Mouse (Mus musculus) olfactory bulb, adult 2 months (tissue): ENCODE data around the gene Apaf1. TPM values are rescaled to one million over a fixed set of nuclear protein-coding genes. Genes with fewer than 3 reads are reported as not detected.

Experiments
- H3K27ac ChIP-seq: fragments of 200-500 bp; 2 replicates; pipeline ENCODE4 v1.5.1; 2012; ENCODE audit warnings: low read depth, low read length; ENCODE audit not compliant: insufficient read depth
- H3K4me1 ChIP-seq: fragments of 200-500 bp; 2 replicates; pipeline ENCODE4 v1.6.1; 2012; ENCODE audit warnings: low read length; ENCODE audit not compliant: control insufficient read depth, insufficient read depth
- H3K4me3 ChIP-seq: fragments of 200-500 bp; 2 replicates; pipeline ENCODE4 v1.5.1; 2012; ENCODE audit warnings: mild to moderate bottlenecking, low read depth, low read length, moderate library complexity; ENCODE audit not compliant: insufficient read depth
- CTCF ChIP-seq: fragments of 200-500 bp; IDR thresholded peaks from 2 replicates; pipeline ENCODE4 v1.5.1; 2012; ENCODE audit warnings: low read depth, mild to moderate bottlenecking, low read length, moderate library complexity; ENCODE audit not compliant: insufficient read depth
- POLR2A ChIP-seq: fragments of 200-500 bp; IDR thresholded peaks from 2 replicates; pipeline ENCODE4 v1.6.1; 2012; ENCODE audit warnings: mild to moderate bottlenecking, low read depth, low read length, moderate library complexity; ENCODE audit not compliant: insufficient read depth
- WGBS: fragments of 180-500 bp; shearing (Covaris S2); methylation state at CpG from one replicate; pipeline ENCODE4 v1.1.7; 2018; 5-methylcytosine and 5-hydroxymethylcytosine counted together
- polyA plus RNA-seq: library from polyadenylated mRNA; stranded (reverse); fragments of >200 nt; gene quantifications from 2 replicates; pipeline ENCODE4 v1.2.4, GENCODE M21; 2012; ENCODE audit warnings: low replicate concordance; ENCODE audit not compliant: missing spikeins, insufficient read depth, insufficient read length

Apaf1 gene
- polyA plus RNA-seq, 1 experiment, result not detected

GRCm38 (mm10) chr10:90999899-91000298 is 82.7 kb downstream of the Apaf1 start:
- H3K4me1 ChIP-seq, result peaks cover 3% of the 10 kb centered on the region
- TF ChIP-seq POLR2A, result no peak
- no peak for TF ChIP-seq CTCF
- H3K27ac ChIP-seq, result no peak overlapping the region
- no peak overlapping the region for H3K4me3 ChIP-seq
- WGBS, result 74% methylated on average over 5 of the region's 5 CpGs

GRCm38 (mm10) chr10:90993869-90994268 is 88.7 kb downstream of the Apaf1 start:
- WGBS, result 56% methylated on average over 5 of the region's 5 CpGs
- no peak overlapping the region for H3K27ac ChIP-seq
- no peak for TF ChIP-seq POLR2A
- TF ChIP-seq CTCF, result no peak
- no peak overlapping the region for H3K4me3 ChIP-seq
- no peaks in the 10 kb centered on the region for H3K4me1 ChIP-seq

GRCm38 (mm10) chr10:90992237-90992636 is 90.3 kb downstream of the Apaf1 start:
- Histone ChIP-seq H3K4me1 (no peaks in the 10 kb centered on the region), H3K27ac (no peak overlapping the region), H3K4me3 (no peak overlapping the region)
- no peak for TF ChIP-seq CTCF
- TF ChIP-seq POLR2A, result no peak
- 89% methylated on average over 6 of the region's 6 CpGs for WGBS

- H3K4me1 ChIP-seq, result no peaks in the 10 kb centered on the region
- TF ChIP-seq POLR2A, result no peak
- no peak for TF ChIP-seq CTCF
- no peak overlapping the region for H3K4me3 ChIP-seq
- 91% methylated on average over 6 of the region's 6 CpGs for WGBS
- no peak overlapping the region for H3K27ac ChIP-seq
Measured at GRCm38 (mm10) chr10:90990340-90990739, 92.2 kb downstream of the Apaf1 start.

DNA sequence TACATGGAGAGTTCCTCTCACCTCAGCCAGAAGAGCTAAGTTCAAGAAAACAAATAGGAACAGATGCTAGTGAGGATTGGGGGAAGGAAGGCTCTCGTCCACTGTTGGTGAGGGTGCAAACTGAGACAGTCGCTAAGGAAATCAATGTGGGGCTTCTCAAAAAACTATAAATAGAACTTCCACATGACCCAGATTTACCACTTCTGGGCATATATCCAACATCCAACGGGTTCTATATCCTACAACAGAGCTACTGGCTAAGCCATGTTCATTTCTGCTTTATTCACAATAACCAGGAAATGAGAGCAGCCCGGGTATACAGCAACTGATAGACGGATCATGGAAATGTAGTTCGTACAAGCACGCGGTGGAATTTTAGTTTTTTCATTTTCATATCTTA is 99.5 kb downstream of the Apaf1 start:
- WGBS, result 43% methylated on average over 8 of the region's 8 CpGs
- no peaks in the 10 kb centered on the region for H3K4me1 ChIP-seq
- H3K4me3 ChIP-seq, result no peak overlapping the region
- no peak for TF ChIP-seq CTCF
- TF ChIP-seq POLR2A, result no peak
- H3K27ac ChIP-seq, result no peak overlapping the region

- 98% methylated on average over 4 of the region's 4 CpGs for WGBS
- Histone ChIP-seq H3K4me3 (no peak overlapping the region), H3K4me1 (no peaks in the 10 kb centered on the region), H3K27ac (no peak overlapping the region)
- no peak for TF ChIP-seq POLR2A
- no peak for TF ChIP-seq CTCF
Measured at GRCm38 (mm10) chr10:90981811-90982210, 100.8 kb downstream of the Apaf1 start.

GRCm38 (mm10) chr10:90974491-90974890 is 108.1 kb downstream of the Apaf1 start:
- TF ChIP-seq CTCF, result no peak
- TF ChIP-seq POLR2A, result no peak
- H3K4me1 ChIP-seq, result peaks cover 18% of the 10 kb centered on the region
- WGBS, result 73% methylated on average over 6 of the region's 6 CpGs
- H3K4me3 ChIP-seq, result no peak overlapping the region
- no peak overlapping the region for H3K27ac ChIP-seq

DNA sequence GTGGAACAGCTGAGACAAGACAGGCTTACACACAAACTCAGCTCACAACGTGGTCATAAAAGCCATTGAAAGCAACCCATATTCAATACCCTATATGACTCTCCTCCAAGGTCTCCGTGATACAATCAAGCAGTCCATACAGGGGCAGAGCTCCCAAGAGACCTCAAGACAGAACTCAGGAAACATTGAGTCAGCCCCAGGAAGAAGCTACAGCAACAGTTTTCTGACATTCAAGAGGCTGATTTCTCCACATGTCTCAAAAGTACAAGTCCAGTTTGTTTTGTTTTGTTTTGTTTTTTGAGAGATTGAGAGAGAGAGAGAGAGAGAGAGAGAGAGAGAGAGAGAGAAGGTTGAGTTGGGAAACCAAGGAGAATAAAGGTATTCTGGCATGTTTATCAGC is 108.5 kb downstream of the Apaf1 start:
- Histone ChIP-seq H3K4me3 (no peak overlapping the region), H3K27ac (no peak overlapping the region), H3K4me1 (peaks cover 22% of the 10 kb centered on the region)
- 62% methylated on average over 2 of the region's 2 CpGs for WGBS
- no peak for TF ChIP-seq CTCF
- TF ChIP-seq POLR2A, result no peak

GRCm38 (mm10) chr10:90970560-90970959 is 112.0 kb downstream of the Apaf1 start:
- no peak for TF ChIP-seq POLR2A
- 46% methylated on average over 4 of the region's 4 CpGs for WGBS
- Histone ChIP-seq H3K27ac (no peak overlapping the region), H3K4me1 (peaks cover 51% of the 10 kb centered on the region), H3K4me3 (no peak overlapping the region)
